Mouse (Mus musculus) adrenal gland, adult 8-10 months (tissue): ENCODE measurements around the gene Mocs2. TPM values are rescaled to one million over a fixed set of nuclear protein-coding genes. Genes with fewer than 3 reads are reported as not detected.
A peak's percentile ranks its signal among the peaks of the same experiment; 100 is the strongest.

ENCODE experiments used
- DNase-seq: peaks from one replicate; pipeline ENCODE4 v3.0.0; 2022
- total RNA-seq, 4 experiments: library from RNA; stranded (reverse); gene quantifications; 2 replicates each; pipeline ENCODE4 v1.2.4; 2022

The Mocs2 gene
- 100 to 1,000 TPM; 131 to 185 (median 157) TPM for total RNA-seq

DNA sequence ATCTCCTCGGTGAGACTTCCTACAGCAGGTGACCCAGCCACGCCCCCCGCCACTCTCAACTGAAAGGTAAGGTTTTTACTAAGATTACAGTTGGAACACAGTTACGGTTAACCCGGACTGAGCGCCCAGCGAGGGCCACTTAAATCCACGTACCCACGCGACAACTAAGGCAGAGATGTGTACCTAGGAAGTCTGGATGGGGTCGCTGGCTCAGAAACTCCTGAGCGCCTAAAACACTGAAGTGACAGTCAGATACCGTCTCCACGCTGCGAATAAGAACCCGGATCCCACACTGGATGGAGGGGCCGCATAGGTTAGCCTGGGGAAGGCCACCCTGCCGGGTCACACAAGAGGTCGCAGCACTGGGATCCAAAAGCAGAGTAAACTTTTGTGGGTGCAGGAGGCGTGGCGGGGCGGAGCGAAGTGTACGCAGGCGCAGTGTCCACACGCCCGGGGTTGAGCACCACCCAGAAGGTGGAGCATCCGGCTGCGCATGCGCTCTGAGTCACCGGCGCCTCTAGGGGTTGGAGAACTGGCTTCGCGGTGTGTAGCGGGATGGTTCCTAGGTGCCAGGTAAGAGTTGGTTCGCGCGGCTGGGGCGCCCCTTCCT lies at the start of gene Mocs2:
TSS of gene Mocs2 (plus strand) at position 486 of the 610 bp plus-strand sequence.
- DNase-seq = peak; percentile 90

DNA sequence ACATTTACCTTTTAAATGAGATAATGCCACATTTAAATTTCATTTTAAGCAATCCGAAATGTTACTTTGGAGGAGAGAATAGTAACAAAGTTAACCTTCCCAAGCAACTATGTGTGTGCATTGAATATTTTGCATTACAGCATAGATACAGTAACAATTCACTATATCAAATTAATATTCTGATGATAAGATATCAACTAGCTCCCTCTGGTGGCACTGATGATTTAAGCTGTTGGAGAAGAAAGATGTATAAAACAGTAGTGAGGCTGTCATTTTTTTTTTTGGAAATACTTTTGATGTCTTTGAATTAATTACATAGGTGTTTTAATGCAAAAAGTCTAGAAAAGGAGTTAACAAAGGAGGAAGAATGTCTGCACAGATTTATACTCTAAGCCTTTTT lies 26.5 kb upstream of the Mocs2 start:
- no peak for DNase-seq

DNA sequence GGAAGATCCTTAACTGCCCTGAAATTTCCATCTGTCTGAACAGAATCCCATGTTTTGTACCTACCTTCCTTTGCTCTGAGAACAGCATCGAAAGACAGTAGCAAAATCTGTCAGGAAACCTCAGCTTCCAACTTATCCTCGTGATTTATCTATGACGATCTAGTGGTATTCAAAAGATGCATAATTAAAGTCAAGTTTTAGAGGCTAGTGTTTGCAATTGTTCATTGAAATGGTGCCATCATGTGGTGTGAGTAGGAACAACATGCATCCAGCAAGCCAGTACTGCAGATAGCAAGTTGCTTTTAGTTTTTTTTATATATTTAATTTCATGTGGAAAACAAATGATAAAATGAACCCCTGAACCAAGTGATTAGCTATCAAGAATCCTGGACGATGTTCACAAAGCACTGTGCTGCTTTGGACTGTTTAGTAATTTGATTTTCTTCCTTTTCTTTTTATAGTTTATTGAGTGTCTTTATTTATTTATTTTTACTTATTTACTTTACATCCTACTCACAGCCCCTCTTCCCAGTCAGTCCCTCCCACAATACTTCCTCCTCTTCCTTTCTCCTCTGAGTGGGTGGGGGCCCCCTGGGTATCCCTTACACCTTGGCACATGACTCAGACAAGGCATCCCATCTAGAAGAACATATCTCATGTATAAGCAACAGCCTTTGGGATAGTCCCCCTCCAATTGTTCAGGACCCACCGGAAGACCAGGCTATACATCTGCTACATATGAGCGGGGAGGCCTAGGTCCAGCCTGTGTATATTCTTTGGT lies 24.6 kb upstream of the Mocs2 start:
- DNase-seq = no peak

DNA sequence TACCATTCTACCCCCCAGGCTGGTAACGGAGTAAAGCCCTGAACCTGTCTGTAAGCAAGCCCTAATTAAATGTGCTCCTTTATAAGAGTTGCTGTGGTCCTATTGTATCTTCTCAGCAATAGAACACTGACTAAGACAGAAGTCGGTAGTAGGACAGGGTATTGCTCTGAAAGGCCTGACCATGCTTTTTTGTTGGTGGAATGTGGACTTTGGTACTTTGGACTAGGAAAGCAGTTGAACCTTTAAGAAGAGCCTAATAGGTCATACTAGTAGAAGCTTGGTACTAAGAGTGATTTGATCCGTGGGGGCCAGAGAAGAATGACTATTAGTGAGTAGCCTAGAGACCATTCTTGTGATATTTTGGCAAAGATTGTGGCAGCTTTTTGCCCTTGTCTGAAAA lies 16.2 kb upstream of the Mocs2 start:
- no peak for DNase-seq

DNA sequence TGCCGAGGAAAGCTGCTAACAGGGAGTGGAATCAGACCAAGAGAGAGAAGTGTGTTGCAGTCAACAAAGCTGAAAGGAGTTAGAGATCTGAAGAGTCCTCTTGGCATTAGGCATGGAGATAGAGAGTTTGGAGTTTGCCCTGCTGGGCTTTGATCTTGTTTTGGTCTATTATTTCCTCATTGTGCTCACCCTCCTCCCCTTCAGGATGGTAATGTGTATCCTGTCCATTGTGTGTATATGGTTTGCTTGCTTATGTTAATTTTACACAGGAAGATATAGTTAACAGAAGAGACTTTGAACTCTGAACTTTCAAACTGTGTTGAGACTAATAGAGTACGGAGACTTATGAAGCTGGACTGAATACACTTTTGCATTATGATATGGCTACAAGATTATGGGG lies 15.1 kb upstream of the Mocs2 start:
- DNase-seq = no peak

DNA sequence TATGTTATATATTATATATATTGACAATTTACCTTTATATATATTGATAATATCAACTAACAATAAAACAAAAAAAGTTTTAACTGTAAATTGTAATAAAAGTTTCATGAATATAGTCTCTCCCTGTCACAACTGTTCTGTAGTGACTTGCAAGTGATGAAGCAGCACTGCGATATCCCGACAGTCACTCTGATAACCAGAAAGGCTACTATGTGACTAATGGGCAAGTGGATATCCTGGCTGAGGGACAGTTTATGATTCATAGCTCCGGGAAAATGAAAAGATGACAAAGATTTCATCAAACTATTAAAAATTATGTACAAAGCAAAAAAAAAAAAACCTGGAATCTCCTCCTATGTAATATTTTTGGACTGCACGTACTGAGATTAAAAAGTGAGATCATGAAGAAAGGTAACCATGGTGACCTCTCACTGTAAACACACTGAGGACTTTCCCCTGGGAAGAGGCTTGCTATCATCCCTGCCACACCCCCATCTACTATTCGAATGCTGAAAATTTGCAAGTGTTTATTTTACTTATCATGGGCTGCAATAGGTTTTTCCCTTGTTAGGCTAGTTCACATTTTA lies 8.3 kb upstream of the Mocs2 start:
- no peak for DNase-seq

DNA sequence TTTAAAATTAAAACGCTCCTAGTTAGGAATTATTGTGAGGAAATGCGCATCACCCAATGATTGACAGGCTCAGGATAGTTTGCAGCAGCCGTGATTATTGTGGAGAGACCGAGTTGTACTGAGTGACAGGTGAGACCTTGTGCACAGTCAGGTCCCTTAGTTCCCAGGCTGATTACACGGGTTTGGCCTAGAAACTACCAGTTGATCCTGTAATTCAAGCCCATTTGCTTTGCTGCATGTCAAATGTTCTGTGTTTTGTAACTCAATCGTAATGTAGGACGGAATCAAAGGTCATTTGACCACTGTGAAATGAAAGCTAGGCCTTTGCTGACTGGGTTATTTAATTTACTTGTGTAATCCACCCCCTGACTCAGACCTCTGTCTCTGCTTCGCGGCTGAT lies 477 bp downstream of the Mocs2 start:
- peak; percentile 33 for DNase-seq

DNA sequence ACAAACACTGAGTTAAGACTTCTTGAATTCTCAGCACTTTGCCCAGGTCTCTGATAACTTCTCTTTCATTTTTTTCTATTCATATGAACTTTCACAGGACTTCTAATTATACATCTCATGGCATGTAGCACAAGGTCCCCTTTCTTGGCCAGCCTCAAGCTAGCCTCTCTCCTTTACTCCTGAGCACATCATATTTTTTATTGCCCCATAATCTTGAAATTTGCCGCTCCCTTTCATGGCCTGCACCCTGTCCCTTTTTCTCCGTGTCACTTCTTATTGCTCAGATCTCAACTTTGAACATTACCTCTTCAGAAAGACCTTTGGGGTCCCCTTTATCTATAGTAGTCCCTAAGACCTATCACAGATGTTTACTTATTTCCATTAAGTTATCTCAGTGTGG lies 4.8 kb downstream of the Mocs2 start:
- DNase-seq = no peak

DNA sequence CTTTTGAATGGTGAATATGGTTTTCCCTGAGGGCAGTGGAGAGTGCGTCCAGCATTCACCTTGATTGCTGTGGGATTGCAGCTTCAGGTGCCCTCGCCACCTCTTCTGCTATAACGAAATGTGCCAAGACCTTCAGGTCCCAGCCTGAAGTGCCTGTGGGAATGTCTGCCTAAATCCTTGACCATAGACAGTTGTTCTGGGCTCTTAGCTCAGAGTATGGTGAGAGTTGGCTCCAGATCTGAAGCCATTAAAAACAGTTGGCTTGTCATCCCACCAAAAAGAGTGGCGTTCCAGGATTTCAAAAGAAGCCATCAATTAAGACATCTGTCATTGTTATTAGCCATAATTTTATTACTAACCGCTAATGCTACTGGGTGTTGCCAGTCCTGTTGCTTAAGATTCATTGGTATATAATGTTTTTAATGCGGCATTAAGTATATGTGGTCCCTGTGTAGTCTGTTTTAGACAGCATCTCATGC lies 7.4 kb downstream of the Mocs2 start:
- no peak for DNase-seq

DNA sequence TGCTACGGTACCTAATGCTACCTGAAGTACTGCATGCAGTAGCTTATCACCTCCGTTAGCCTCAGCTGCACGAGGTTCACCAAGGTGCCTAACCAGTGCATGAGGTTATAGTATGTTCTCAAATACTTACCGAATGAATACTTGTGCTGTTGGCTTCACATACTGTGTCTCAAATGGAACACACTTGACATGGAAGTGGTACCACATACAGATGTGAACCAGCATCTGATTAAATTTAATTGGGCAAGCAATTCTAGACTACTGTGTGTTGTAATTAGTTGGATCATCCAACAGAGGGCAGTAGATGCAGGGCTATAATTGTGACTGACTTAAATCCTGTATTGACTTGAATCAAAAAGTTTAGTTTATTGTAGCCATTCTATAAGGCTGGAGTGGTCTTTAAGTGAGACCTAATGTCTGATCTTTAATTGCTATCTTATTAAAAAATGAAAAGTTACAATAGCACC lies 13.4 kb downstream of the Mocs2 start:
- DNase-seq = no peak

DNA sequence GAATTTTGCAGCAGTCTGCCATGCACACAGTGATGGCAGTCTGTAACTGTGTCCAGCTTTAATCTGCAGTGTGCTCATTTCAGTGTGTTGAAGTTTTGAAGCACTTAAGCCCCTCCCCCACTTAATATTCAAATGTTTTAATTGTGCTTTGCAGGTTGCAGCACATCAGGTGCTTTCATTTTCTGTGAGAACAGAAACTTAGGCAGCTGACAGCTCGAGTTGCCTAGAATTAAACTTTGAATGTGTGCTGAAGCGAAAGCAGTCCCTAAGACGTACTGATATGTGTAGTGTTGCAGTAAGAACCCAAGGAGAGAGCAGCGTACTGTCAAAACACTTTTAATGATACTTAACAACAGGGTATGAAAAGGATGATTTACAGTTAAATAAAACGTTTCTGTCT lies 14.7 kb downstream of the Mocs2 start:
- DNase-seq = no peak

DNA sequence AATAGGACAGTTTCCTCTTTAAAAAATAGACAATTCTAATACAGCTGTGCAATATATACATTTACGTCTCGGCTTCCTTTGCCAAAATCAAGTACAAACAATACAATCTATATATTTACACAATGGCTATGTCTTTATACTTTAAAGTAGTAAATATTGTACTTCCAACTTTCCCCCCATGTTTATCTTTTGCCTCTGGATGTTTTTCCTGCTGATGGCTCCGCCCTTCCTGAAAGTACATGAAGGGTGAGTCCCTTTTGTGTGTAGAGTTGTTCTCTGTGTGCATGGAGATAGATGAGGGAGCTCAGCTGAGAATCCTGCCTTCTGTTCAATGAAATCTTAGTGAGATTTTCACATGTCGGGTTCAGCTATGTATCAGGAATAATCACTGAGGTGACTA lies 15.3 kb downstream of the Mocs2 start:
- DNase-seq = no peak

DNA sequence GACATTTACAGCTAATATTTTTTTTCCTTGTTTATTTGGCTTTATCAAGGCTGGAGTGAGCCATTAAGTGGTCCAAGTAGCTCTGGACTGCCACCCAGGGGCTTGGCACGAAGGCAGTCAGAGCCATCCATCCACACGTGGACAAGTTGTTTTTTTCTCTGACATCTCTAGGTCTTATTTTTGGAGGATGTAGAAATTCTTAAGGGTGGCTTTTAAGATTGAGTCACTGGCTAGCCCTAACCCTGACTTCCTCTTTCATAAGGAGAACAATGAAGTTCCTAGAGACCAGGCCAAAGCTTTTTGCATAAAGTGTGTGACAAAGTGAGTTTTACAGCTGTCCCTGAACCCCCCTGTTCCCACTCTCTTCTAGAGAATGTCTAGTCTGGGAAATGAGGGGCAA lies 16.5 kb downstream of the Mocs2 start:
- no peak for DNase-seq

DNA sequence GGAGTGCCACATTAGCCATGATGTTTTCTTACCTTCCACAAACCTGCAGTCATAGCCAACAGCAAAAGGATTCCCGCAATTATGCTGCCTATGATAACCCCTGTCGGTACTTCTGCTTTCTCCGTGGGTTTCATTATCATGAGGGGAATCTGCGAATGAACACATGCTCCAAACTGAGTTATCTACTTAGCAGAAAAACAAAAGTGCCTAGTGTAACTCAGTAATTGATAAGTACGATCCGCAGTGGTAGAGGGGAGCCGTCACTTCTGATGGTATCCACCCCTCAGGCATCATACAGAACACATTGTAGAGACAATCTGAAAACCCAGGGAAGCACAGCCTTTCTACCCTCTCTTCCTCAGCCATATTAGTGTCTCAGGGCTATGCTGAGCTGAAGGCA lies 19.0 kb downstream of the Mocs2 start:
- no peak for DNase-seq

DNA sequence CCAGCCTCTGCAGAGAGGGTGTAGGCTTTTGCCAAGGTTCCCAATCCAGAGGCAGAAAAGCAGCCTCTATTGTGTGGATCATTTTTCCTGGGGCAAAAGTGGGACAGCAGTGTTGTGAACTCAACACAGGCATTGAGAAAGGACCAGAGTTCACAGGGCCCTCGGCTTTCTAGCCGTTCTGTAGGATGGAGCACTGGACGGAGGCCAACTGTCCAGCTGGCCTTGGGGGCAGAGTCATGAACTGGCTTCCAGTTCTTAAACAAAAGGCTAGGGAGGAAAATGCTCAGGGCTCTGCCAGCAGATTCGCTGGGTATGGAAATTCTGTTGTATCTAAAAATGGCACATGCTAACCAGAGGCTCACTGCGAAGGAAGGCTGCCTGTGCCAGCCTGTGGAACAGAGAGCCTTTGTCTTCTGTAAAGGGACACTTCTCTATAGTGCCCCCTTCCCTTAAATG lies 20.5 kb downstream of the Mocs2 start:
- peak; percentile 70 for DNase-seq

DNA sequence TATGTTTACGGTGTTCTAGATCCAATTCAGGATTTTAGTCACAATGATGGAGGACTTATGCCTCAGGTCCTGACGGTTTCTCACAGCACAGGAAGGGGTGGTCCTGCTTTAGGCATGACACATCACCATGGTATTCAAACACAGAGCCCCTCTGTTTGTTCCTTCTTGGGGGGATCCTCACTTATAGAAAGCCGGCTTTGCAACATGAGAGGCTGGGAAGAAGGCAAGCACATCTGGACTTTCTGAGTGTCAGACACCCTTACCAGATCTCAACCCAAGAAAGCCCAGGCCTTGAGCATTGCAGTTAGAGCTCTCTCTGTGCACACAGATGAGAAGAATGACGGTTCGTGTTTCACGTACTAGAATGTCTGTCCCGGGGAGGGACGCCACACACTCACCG lies 21.1 kb downstream of the Mocs2 start:
- DNase-seq = no peak

DNA sequence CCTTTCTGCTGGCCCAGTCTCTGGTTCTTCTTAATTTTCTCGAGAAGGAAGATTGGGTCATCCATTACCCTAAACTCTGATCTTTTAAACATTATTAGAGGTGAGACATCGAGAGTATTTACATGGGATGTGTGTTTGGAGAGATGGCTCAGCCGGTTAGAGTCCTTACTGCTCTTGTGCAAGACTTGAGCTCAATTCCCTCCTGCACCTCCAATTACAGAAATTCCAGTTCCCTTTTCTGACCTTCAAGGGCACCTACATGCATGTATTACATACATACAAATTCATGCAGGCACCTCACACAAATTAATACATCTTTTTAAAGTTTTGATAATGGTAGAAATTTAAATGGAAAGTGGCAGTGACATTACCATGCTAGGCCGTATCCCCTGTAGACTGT lies 22.5 kb downstream of the Mocs2 start:
- no peak for DNase-seq

DNA sequence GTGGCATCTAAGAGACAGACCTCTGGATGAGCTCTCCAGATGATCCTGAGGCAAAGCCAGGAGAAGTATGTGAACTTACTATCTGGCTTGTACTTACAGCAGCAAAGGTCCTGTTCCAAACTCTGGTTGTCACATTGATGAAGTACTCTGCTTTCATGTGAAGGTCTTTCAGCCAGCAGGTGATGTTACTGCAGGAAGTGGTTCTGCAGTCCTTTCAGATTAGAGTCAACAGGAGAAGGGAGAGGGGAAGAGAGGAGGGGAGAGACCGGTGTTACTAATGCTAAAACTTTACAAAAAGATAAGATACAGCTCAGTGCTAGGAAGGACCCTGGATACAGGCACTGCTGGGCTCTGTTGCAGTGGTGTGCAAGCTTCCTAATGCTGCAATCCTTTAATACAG lies 25.3 kb downstream of the Mocs2 start:
- DNase-seq = no peak

DNA sequence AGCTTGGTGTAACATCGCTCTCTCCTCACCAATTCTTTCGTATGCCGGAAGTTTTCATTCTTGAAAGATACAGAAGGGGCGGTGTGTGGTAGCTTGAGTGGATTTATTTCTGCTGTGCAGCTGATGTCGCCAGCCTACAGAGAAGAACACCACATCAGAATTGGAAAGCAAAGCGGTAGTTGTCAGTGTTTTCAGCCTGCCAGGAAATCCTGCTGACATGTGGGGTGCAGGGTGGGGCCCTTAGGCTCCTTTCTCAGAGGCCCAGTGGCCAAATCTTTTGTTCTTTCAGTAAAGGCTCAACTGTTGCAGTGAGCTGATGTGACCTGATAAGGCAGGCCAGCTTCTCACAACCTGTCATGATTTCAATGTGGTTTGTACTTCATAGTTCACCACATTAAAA lies 27.8 kb downstream of the Mocs2 start:
- no peak for DNase-seq

DNA sequence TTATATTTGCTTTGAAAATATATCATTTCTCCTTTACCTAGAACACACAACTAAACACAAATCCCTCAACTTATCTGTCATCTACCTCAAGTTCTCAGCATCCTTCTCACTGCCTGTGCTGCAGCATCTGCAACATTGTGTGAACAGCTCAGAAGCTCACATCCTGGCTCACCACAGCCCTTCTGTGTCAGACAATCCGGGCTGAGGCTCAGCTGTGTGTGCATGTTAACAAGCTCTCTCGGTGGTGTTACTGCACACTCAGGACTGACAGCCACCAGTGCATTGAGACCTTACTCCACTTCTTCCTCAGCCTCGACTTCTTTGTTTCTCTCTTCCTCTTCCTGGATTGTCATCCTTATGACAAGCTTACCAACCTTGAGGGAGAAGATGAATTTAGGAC lies 30.9 kb downstream of the Mocs2 start:
- no peak for DNase-seq

DNA sequence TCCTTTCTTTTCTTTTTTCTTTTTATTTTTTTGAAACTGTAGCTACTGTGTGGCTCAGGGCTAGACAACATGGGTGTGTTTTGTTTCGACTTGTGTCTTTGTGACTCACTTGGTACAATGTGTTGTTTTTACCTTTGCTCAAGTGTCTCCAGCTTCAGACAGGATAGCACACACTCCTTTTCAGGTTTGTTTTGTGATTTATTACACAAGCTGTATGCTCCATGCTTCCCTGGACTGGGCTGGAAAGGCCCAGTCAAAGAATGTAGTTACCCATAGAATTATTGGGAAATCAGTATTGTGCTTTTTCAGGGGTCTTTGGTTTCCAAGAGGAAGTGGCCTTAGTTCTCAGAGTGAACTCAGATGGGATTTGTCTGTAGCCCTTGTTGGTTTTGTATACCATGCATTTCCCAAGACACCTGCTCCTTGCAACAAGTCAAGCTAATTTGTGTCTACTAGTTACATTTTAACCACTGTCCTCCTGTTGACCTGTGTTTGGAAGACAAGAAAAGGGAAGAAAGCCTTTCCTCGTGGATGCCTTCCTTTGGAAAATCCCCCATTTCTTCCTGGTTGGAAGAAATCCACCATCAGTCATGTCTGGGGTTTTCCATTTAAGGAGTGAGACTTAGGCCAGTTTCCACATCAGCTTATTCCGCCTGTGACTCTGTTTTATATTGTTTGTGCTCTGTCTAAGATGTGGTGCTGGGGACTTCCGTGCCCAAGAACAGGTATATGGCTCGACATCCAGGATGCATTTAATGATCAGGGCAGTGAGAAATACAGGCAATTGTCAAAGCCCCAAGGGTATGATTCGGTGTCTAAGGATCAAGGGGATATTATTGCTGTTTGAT lies 34.5 kb downstream of the Mocs2 start:
- DNase-seq = no peak

DNA sequence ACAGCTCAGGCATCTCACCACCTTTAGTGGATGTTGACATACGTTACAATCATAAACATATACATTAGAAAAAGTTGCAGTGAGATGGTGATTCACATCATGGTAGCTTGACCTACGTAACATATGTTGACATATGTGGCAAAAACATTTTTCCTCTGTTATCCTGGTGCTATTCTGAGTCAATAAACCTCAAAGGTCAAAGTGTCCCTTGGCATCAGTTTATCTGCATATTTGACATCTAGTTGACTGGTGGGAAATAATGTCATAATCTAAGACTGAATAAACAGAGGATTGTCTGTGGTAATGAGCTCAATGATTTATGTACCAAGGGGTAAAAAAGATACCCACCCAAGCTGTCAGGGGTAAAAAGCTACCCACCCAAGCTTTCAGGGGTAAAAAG lies 35.1 kb downstream of the Mocs2 start:
- DNase-seq = no peak

DNA sequence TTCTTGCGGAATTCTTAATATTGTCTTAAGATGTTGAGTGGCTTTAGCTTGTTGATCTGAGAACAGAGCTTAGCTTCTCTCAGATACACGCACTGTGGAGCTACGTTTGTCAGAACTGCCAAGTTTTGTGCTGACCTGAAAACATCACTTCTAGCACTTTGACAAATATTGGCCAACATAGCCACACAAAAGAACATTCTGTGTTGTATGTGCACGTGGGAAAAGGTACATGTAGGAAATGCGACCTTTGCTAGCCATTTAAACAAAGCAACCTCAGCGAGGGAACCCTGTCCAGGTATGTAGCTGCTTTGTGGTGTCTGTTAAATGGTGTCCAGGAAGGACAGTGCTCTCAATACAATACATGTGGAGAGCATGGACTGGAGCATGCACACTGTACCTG lies 36.0 kb downstream of the Mocs2 start:
- no peak for DNase-seq
